ENCODE assay signal across 20 mouse cellular contexts in genomic region chr6:88885644-88886416, GRCm38 (mm10). TPM values are rescaled to one million over a fixed set of nuclear protein-coding genes. Genes with fewer than 3 reads are reported as not detected.
DNase-seq lines count a peak whose midpoint lies in the region; ATAC-seq and TF ChIP-seq lines count a peak whose summit lies in the region.
"Had no signal": no experiment of that assay in that cellular context is flagged by ENCODE, and none has a peak within 500 bp of the region (broad histone marks: within the 10 kb centered on the region; RNA-seq: fewer than 3 reads in every experiment).

No protein-coding gene starts in this region.

- 89% methylated on average over 12 of the region's 12 CpGs for WGBS in forebrain, embryonic 12.5 days
- WGBS in forebrain, embryonic 16.5 days, result 87% methylated on average over 12 of the region's 12 CpGs
- WGBS in hindbrain, embryonic 13.5 days, result 81% methylated on average over 12 of the region's 12 CpGs
- 69% methylated on average over 12 of the region's 12 CpGs for WGBS in hindbrain, postnatal 0 days
- WGBS in thymus, adult 2 months, result 75% methylated on average over 12 of the region's 12 CpGs

- no peaks in the 10 kb centered on the region for H3K9me3 ChIP-seq in forebrain, embryonic 12.5 days
- H3K9me3 ChIP-seq in forebrain, embryonic 16.5 days (ENCODE audit: control insufficient read depth, low read length), result no peaks in the 10 kb centered on the region
- H3K9me3 ChIP-seq in hindbrain, embryonic 13.5 days, result no peaks in the 10 kb centered on the region
- no peaks in the 10 kb centered on the region for H3K9me3 ChIP-seq in hindbrain, postnatal 0 days (ENCODE audit: low read length)
- H3K9me3 ChIP-seq: heart, embryonic 13.5 days had no signal

- ATAC-seq in forebrain, embryonic 12.5 days (ENCODE audit: low FRiP score), result no peak
- ATAC-seq in forebrain, embryonic 16.5 days, result no peak
- no peak for ATAC-seq in hindbrain, embryonic 13.5 days (ENCODE audit: low FRiP score)
- ATAC-seq in hindbrain, postnatal 0 days, result no peak
- ATAC-seq: CD4-positive, CD25-positive, alpha-beta regulatory T cell, adult 4 months; intestine, postnatal 0 days; lung, postnatal 0 days had no signal

- TF ChIP-seq POLR2A in thymus, adult 2 months (IDR thresholded peaks at IDR 0.05; ENCODE audit: control insufficient read depth, extremely low read depth, insufficient read depth, low read length, poor library complexity), result no peak

- H3K4me1 ChIP-seq in forebrain, embryonic 12.5 days, result peaks cover 17% of the 10 kb centered on the region
- 0 out of 2 replicates have a peak, but pooled peaks cover 4% of the 10 kb centered on the region for H3K4me1 ChIP-seq in forebrain, embryonic 16.5 days (replicated peaks; ENCODE audit: control insufficient read depth, insufficient read depth, low read length)
- peaks cover 8% of the 10 kb centered on the region for H3K4me1 ChIP-seq in hindbrain, embryonic 13.5 days (replicated peaks)
- H3K4me1 ChIP-seq in hindbrain, postnatal 0 days (ENCODE audit: insufficient read depth, low read length), result no peaks in the 10 kb centered on the region
- H3K4me1 ChIP-seq in thymus, adult 2 months (replicated peaks; ENCODE audit: control insufficient read depth, insufficient read depth, low read length), result peaks cover 23% of the 10 kb centered on the region
- H3K4me1 ChIP-seq: heart, embryonic 13.5 days had no signal

- H3K4me3 ChIP-seq in forebrain, embryonic 12.5 days (replicated peaks), result no peak overlapping the region
- H3K4me3 ChIP-seq in forebrain, embryonic 16.5 days (replicated peaks; ENCODE audit: low read length), result no peak overlapping the region
- no peak overlapping the region for H3K4me3 ChIP-seq in hindbrain, embryonic 13.5 days
- no peak overlapping the region for H3K4me3 ChIP-seq in hindbrain, postnatal 0 days (ENCODE audit: low read length)
- no peak overlapping the region for H3K4me3 ChIP-seq in thymus, adult 2 months (ENCODE audit: control insufficient read depth, insufficient read depth, low read length)
- H3K4me3 ChIP-seq: heart, adult 2 months; heart, embryonic 13.5 days; layer of hippocampus, adult 2 months had no signal

- H3K4me2 ChIP-seq in forebrain, embryonic 12.5 days, result no peak overlapping the region
- no peak overlapping the region for H3K4me2 ChIP-seq in forebrain, embryonic 16.5 days (ENCODE audit: low read length)
- no peak overlapping the region for H3K4me2 ChIP-seq in hindbrain, embryonic 13.5 days
- H3K4me2 ChIP-seq in hindbrain, postnatal 0 days (ENCODE audit: low read depth, low read length), result no peak overlapping the region
- H3K4me2 ChIP-seq: heart, embryonic 13.5 days had no signal

- H3K27me3 ChIP-seq in forebrain, embryonic 12.5 days, result no peaks in the 10 kb centered on the region
- H3K27me3 ChIP-seq in forebrain, embryonic 16.5 days (replicated peaks; ENCODE audit: control insufficient read depth, insufficient read depth, low read length), result no peaks in the 10 kb centered on the region
- no peaks in the 10 kb centered on the region for H3K27me3 ChIP-seq in hindbrain, embryonic 13.5 days
- H3K27me3 ChIP-seq in hindbrain, postnatal 0 days (ENCODE audit: insufficient read depth, low read length), result no peaks in the 10 kb centered on the region
- no peaks in the 10 kb centered on the region for H3K27me3 ChIP-seq in thymus, adult 2 months (ENCODE audit: control insufficient read depth, insufficient read depth, low read length)
- H3K27me3 ChIP-seq: heart, embryonic 13.5 days had no signal

- H3K27ac ChIP-seq in forebrain, embryonic 12.5 days, result 0 out of 2 replicates have a peak overlapping the region, but pooled peaks have one; percentile 59
- H3K27ac ChIP-seq in forebrain, embryonic 16.5 days (ENCODE audit: low read length), result no peak overlapping the region
- H3K27ac ChIP-seq in hindbrain, embryonic 13.5 days, result peak overlapping the region; percentile 61
- H3K27ac ChIP-seq in hindbrain, postnatal 0 days, result no peak overlapping the region
- H3K27ac ChIP-seq in thymus, adult 2 months (ENCODE audit: control insufficient read depth, insufficient read depth, low read length), result peak overlapping the region; percentile 86
- H3K27ac ChIP-seq: heart, adult 2 months; heart, embryonic 13.5 days; layer of hippocampus, adult 2 months; macrophage had no signal

- no peak for TF ChIP-seq CTCF in hindbrain, postnatal 0 days (IDR thresholded peaks at IDR 0.05; ENCODE audit: low read depth)
- no peak for TF ChIP-seq CTCF in thymus, adult 2 months (IDR thresholded peaks at IDR 0.05; ENCODE audit: borderline replicate concordance, control insufficient read depth, extremely low read depth, insufficient read depth, low read length, poor library complexity)

- DNase-seq in hindbrain, postnatal 0 days (ENCODE audit: low spot score), result no peak
- DNase-seq in thymus, adult 2 months, result peak; percentile 41
- no peak for DNase-seq in thymus, postnatal 25 days
- DNase-seq in spleen, postnatal 14 days (ENCODE audit: low spot score in 2 of 2), result no peak
- DNase-seq: adrenal gland, postnatal 14 days; cerebellum, adult 9-10 months; gastrocnemius, postnatal 36 days; heart, adult 2 months; heart, postnatal 14 days; kidney, postnatal 25 days; right cerebral cortex, postnatal 14 days had no signal

- H3K9ac ChIP-seq in forebrain, embryonic 12.5 days, result no peak overlapping the region
- H3K9ac ChIP-seq in forebrain, embryonic 16.5 days (replicated peaks; ENCODE audit: low read depth, low read length), result no peak overlapping the region
- H3K9ac ChIP-seq in hindbrain, embryonic 13.5 days, result no peak overlapping the region
- no peak overlapping the region for H3K9ac ChIP-seq in hindbrain, postnatal 0 days (replicated peaks; ENCODE audit: low read length)
- H3K9ac ChIP-seq: heart, embryonic 13.5 days had no signal

- peaks cover 92% of the 10 kb centered on the region for H3K36me3 ChIP-seq in forebrain, embryonic 12.5 days (replicated peaks)
- no peaks in the 10 kb centered on the region; the same call in 1 of the 2 replicates for H3K36me3 ChIP-seq in forebrain, embryonic 16.5 days (ENCODE audit: control insufficient read depth, insufficient read depth)
- peaks cover 67% of the 10 kb centered on the region for H3K36me3 ChIP-seq in hindbrain, embryonic 13.5 days
- H3K36me3 ChIP-seq in hindbrain, postnatal 0 days (ENCODE audit: insufficient read depth, low read length), result peaks cover 31% of the 10 kb centered on the region; the same call in 1 of the 2 replicates
- peaks cover 66% of the 10 kb centered on the region for H3K36me3 ChIP-seq in thymus, adult 2 months (ENCODE audit: control insufficient read depth, insufficient read depth, low read length)

RNA-seq across cellular contexts. Expression of gene Podxl2, which starts 11.0 kb away (rescaled TPM):
- 248 and 258 TPM in 2 replicates for polyA plus RNA-seq in forebrain, embryonic 12.5 days (2016; fragmentation: Nextera tagmentation; extraction: Ambion mirVana)
- polyA plus RNA-seq in forebrain, embryonic 16.5 days (2015; fragmentation: Nextera tagmentation; extraction: Ambion mirVana), result 592 and 647 TPM in 2 replicates
- polyA plus RNA-seq in hindbrain, embryonic 13.5 days (2015; fragmentation: Nextera tagmentation; extraction: Ambion mirVana), result 546 and 595 TPM in 2 replicates
- 1,247 and 1,290 TPM in 2 replicates for total RNA-seq in hindbrain, postnatal 0 days (2014; rRNA removed)
- 675 and 695 TPM in 2 replicates for polyA plus RNA-seq in hindbrain, postnatal 0 days (2015; fragmentation: Nextera tagmentation; extraction: Ambion mirVana)
- 95.8 and 100.0 TPM in 2 replicates for polyA plus RNA-seq in thymus, adult 2 months (2012; rRNA removed)

RNA-seq across cellular contexts. Expression of gene Mcm2, which starts 12.8 kb away (rescaled TPM):
- polyA plus RNA-seq in forebrain, embryonic 12.5 days (2016; fragmentation: Nextera tagmentation; extraction: Ambion mirVana), result 200 and 211 TPM in 2 replicates
- polyA plus RNA-seq in forebrain, embryonic 16.5 days (2015; fragmentation: Nextera tagmentation; extraction: Ambion mirVana), result 60.2 and 64.6 TPM in 2 replicates
- 43.0 and 43.7 TPM in 2 replicates for polyA plus RNA-seq in hindbrain, embryonic 13.5 days (2015; fragmentation: Nextera tagmentation; extraction: Ambion mirVana)
- 35.3 and 37.0 TPM in 2 replicates for total RNA-seq in hindbrain, postnatal 0 days (2014; rRNA removed)
- polyA plus RNA-seq in hindbrain, postnatal 0 days (2015; fragmentation: Nextera tagmentation; extraction: Ambion mirVana), result 21.7 and 23.3 TPM in 2 replicates
- 169 and 232 TPM in 2 replicates for polyA plus RNA-seq in thymus, adult 2 months (2012; rRNA removed)

RNA-seq across cellular contexts. Expression of gene Tpra1, which starts 16.2 kb away (rescaled TPM):
- 49.9 and 60.6 TPM in 2 replicates for polyA plus RNA-seq in forebrain, embryonic 12.5 days (2016; fragmentation: Nextera tagmentation; extraction: Ambion mirVana)
- polyA plus RNA-seq in forebrain, embryonic 16.5 days (2015; fragmentation: Nextera tagmentation; extraction: Ambion mirVana), result 56.9 and 70.0 TPM in 2 replicates
- 73.6 and 78.8 TPM in 2 replicates for polyA plus RNA-seq in hindbrain, embryonic 13.5 days (2015; fragmentation: Nextera tagmentation; extraction: Ambion mirVana)
- 55.2 and 88.4 TPM in 2 replicates for total RNA-seq in hindbrain, postnatal 0 days (2014; rRNA removed)
- polyA plus RNA-seq in hindbrain, postnatal 0 days (2015; fragmentation: Nextera tagmentation; extraction: Ambion mirVana), result 49.4 and 56.0 TPM in 2 replicates
- polyA plus RNA-seq in thymus, adult 2 months (2012; rRNA removed), result 300 and 366 TPM in 2 replicates

RNA-seq across cellular contexts. Expression of gene Abtb1, which starts 44.0 kb away (rescaled TPM):
- 23.0 and 23.5 TPM in 2 replicates for polyA plus RNA-seq in forebrain, embryonic 12.5 days (2016; fragmentation: Nextera tagmentation; extraction: Ambion mirVana)
- polyA plus RNA-seq in forebrain, embryonic 16.5 days (2015; fragmentation: Nextera tagmentation; extraction: Ambion mirVana), result 44.7 and 47.0 TPM in 2 replicates
- polyA plus RNA-seq in hindbrain, embryonic 13.5 days (2015; fragmentation: Nextera tagmentation; extraction: Ambion mirVana), result 36.3 and 38.2 TPM in 2 replicates
- 62.6 and 78.9 TPM in 2 replicates for total RNA-seq in hindbrain, postnatal 0 days (2014; rRNA removed)
- polyA plus RNA-seq in hindbrain, postnatal 0 days (2015; fragmentation: Nextera tagmentation; extraction: Ambion mirVana), result 31.5 and 34.8 TPM in 2 replicates
- polyA plus RNA-seq in thymus, adult 2 months (2012; rRNA removed), result 204 and 239 TPM in 2 replicates

Comparison
In these comparisons a context has a peak if more than half of its experiments do, and no peak if none do; other contexts are left out.
1. H3K27ac ChIP-seq: peak in forebrain, embryonic 12.5 days (single experiment), hindbrain, embryonic 13.5 days (single experiment) and thymus, adult 2 months (single experiment); none in forebrain, embryonic 16.5 days (single experiment) and hindbrain, postnatal 0 days (single experiment).